Mouse (Mus musculus) thymus, postnatal 10 days (tissue): ENCODE measurements around the gene Ralb.

ENCODE experiments used
- DNase-seq, 2 experiments: peaks; one replicate each; pipeline ENCODE4 v3.0.0; 2021; ENCODE audit warnings: low spot score in 2 of 2

Gene Ralb

DNA sequence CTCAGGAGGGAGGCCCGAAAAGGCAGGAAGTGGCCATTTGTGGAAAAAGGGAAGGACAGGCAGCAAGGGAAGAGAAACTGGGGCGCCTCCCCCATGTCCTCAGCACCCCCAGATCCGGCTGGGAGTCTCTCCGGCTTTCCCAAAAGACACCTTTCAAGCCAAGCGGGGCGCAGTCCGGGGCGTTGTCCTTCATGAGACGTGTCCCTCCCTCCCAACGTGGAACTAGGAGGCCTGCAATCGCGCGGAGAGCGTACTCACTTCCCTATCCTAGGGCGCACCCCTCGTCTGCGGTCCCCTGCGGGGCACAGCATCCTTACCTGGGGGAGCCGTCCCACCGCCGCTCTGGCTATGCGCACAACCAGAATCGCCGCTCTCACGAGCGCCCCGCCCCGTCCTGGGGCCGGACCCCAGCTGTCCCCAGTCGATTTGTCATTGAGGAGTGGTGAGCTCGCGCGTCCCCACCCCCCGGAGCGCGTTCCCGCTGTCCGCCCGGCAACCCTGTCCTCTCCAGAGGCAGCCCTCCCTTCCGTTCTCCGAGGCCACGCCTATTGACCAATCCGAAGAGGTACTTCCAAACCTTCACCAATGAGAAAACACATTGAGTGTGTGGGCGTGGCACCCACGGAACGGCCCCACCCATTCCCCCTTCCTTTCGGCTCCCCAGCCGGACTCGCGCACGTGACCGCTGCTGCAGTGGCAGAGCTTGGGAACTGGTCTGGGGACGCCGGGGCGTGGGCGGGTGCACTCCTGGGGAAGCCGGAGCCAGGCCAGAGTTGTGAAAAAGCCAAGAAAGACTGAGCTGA is at the start of gene Ralb:
Gene Ralb (minus strand): TSS at position 535 of the 803 bp plus-strand sequence.
- peak; percentile 89 to 91 for DNase-seq

DNA sequence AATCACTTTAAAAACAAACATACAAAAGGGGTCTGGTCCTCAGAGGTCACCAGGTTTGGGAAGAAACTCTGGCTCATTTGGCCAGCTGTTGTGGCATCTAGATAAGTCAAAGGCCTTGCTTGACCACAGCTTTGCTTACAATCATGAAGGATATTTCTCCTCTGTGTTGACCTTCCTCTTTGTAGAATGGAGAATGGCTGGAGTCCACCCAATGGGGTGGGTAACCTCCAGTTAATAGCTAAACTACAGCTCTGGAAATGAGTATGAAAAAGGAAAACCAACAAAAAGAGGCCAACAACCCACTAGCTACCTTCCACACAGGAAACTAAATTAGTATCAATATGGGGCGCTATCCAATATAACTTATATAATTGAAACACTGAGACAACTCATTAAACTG is 47.1 kb upstream of the Ralb start:
- no peak for DNase-seq

DNA sequence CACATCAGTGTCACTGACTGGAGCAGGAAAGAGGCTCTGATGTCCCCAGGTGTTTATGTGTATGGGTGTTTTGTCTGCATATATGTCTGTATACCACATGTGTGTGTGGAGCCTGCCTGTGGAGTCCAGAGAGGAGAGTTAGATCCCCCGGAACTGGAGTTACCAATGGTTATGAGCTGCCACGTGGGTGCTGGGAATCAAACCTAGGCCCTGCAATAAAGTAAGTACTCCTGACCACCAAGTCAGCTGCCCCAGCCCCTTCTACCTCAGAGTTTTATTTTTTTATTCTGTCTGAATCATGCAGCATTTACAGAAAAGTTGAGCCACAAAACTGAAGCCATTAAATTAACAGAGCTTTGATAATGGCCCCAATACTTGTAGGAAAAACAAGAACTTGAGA is 45.5 kb upstream of the Ralb start:
- DNase-seq, result no peak

DNA sequence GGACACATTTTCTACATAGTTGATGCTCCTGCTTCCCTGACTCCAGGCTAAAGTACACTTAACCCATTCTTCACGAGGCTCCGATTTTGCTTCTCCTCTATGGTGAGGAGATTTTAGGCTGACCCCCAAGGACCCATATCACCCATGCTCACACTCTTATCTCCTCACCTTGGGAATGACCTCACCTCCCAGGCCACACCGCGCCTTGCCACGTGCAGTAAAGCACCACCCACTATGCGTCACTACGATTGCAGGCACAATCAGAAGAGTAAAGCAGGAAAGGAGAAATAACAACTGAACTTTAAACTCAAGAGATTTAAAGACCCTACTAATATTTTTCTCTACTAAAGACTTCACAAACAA is 44.7 kb upstream of the Ralb start:
- no peak for DNase-seq

DNA sequence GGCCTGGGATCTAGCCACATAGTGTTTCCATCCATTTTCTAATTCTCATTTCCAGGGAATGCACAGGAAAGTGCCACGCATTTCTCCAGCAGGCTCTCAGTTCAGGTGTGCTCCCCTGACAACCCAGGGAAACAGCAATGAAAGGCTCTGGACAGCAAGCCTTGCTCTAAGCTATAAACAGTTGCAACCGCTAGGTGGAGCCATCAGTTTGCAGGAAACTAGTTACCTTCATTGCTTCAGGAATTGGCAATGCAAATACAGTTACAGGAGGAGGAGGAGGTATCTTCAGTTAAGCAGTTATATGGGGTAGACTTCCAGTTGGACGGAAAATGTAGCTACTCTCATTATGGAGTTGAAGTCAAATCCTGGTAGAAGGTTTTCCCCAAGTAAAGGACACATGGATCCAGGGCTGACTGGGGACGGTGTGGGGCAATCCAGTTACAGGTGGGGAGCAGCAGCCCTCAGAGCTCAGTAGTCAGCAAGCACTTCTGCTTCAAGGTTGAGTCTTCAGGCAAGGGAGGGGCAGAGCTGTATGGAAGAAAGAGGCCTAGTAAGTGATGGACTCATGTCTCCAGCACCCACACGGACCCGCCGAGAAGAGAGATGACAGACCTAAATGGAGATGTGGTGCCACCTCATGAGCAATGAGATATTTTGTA is 44.2 kb upstream of the Ralb start:
- peak; percentile 38 to 80 for DNase-seq

DNA sequence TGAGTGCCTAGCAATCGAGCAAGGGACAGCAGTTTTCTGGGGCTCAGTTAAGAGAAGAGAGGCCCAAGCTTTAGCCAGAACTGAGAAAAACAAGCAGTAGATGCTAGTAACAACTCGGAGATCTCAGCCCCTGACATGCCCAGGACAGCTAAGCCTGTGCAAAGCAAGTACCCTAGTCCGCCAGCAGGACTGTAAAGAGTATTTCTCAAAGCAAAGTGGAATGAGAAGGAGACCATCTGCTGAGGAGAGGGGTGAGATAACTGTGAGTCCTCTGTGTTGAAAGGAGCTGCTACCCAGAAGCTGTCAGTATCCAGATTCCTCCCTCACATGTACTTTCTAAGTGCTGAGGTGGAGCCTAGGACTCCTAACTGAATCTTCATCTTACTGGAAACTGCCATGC is 41.9 kb upstream of the Ralb start:
- no peak for DNase-seq

DNA sequence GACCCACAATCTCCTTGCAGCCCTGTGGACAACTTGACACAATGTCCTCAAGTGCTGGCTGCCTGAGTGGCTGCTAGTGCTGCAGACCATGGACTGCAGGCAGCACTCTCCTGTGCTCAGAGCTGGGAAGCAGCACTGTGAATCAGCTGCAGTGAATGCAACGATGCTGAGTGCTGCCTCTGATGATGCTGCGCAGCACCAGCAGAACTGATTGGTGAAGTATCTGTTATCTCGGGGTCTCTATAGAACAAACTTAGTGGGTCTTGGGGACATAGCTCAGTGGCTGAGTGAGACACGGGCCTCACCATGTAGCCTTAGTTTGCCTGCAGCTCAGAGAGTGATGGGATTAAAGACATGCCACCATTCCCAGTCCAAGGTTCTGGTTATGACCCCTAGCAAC is 41.1 kb upstream of the Ralb start:
- DNase-seq, result no peak

DNA sequence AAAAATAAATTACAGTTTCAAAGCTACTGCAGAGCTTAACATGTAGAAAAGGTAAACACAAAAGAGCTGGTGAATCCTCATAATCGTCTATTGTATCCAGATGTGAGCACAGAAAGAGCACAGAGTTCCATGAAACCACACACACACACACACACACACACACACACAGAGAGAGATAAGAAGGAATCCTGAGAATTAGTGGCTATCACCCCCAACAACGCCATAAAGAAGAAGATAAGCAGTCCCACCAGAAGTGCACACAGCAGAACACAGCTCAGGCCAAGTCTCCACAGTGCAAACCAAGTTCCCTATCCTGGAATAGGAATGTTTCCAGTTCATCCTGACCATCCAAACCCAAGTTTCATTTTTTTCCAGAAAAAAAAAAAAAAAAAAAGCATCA is 40.6 kb upstream of the Ralb start:
- DNase-seq, result no peak

DNA sequence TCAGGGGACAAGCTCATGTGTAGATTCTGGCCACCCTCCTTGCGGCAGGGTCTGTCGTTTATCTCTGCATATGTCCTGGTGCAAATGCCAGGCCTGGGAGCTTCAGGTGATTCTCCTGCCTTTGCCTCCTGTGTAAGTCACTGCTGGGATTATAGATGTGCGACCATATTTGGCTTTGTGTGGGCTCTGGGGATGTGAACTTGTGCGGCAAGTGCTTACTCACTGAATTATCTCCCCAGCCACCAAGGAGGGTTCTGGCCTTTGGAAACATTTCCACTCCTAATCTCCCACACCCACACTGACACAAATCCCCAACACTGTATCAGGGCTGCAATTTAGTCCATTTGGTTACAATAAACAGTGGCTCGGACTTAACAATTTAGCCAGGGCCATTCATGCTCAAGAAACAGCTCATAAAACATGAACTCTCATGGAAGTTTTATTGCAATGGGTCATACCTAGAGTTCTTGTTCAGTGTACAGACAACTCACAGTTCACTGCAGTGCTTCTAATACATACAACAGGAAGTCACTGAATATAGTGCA is 40.1 kb upstream of the Ralb start:
- no peak for DNase-seq

DNA sequence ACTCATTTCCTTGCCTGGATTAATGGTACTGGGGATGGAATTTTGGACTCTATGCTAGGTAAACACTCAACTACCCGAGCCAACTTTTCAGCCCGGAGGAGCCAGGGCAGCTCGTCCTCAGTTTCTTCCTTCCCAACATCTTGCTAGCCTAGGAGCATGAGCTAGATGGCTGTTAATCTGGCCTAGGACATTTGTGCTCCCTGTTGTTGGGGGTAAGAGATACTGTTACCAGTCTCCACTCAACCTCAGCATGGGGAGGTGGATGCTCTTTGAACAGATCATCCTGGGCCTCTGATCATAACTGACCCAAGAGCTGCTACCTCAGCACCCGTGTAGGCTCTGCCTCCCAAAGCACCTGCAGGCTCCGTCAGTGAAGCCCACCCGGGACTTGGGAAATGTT is 38.7 kb upstream of the Ralb start:
- DNase-seq, result no peak

DNA sequence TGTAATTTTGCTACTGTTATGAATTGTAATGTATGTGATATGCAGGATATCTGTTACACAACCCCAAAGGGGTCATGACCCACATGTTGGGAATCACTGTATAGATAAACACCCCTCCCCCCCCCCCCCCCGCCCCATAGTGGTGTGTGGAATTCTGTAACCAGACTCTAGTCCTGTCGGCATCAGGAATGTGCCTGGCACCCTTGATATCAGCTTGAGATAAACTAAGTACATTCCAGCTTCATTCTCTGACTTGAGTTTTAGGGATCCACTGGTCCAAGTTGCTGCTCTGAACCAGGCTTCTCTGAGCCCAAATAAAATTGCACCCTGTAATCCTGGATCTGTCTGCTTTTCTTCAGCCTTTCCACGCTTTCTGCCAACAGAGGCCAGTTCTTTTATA is 37.0 kb upstream of the Ralb start:
- no peak for DNase-seq

DNA sequence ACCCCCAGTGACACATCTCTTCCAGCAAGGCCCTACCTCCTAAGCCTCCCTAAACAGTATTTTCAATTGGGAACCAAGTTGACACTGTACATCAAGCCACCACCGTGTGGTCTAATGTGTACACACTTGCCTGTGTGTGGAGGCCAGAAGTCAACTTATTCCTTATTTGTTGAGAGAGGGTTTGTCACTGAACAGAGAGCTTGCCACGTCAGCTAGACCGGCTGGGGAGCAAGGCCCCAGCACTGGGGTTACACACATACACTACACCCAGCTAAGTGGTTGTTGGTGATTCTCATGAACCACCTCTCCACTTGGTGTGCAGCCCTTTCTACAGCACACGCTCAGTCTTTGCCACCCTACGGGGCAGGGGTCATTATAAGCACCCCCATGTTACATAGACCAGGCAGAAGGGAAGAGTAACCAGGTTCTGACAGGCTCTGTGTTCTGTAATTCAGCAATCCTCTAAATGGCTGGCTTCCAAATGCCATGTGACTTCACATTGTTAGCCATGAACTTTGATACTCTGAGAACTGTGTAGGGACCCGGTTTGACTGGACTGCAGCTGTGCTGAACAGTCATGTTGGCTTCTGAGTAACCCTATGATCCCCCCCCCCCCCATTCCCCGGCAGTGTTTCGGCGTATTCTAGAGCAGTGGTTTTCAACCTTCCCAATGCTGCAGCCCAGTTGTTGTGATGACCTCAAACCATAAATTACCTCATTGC is 36.4 kb upstream of the Ralb start:
- DNase-seq, result no peak

DNA sequence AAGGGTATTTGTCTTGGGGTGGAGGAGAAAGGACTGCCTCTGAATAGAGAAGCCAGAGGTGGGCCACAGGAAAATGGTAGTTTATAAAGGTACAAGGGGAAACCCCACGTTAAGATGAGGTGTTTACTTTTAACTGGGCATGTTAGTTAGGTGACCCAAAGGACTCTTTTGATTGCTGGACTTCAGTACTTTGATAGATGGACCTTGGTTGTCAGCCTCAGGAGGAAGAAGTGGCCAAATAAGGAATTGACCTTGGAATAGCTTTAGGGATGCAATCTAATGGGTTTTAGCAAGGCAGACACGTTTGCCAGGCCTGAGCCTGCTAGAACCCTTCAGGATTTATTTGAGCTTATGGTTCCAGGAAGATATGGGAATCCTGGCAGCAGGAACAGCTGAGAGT is 34.7 kb upstream of the Ralb start:
- DNase-seq, result no peak

DNA sequence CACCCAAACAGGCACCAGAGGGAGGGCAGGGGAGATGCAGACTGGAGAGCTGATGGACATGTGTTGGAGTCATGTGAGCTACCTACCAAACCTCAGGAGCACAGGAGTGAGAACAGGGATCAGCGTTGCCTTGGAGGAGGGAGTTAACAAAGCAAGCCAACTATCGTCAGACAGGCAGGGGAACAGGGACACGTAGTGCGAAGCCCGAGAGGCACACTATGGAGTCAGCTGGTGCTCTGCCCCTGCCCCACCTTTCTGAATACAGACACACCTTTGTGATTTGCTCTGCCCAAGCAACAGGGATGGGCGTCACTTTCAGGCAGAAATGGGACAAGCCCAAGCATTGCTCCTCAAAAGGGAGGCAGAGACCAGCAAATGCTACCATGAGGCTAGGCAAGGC is 33.1 kb upstream of the Ralb start:
- DNase-seq, result no peak

DNA sequence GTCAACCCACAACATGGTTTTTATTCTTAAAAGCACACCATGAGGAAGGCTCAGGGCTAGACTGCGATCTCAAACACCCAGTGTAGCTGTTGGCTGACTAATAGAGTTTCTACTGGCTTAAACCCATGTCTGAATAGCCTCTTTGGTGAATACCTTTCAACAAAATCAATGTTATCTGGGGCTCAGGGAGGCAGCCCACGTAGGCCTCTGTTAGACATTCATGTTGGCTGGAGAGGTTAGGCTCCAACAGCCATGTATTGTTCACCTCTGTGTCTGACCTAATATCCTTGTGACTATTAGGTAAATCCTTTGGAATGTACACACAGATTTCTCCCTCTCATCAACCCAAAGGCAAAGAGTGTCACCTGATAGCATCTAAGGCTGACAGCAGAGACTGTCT is 31.5 kb upstream of the Ralb start:
- DNase-seq, result no peak

DNA sequence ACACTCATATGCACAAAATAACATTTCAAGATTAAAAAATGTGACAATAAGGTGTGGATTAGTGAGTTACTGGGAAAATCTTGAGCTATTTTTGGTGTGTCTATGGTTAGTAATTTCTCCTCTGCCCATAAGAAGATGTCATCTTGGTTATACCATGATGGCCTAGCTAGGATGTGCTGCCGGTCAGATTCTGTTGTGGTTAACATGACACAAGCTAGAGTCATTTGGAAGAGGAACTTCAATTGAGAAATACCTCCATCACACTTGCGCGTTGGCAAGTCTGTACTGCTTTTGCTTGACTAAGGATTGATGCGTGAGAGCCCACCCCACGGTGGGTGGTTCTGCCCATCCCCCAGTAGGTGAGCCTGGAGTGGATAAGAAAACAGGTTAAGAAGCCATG is 29.7 kb upstream of the Ralb start:
- no peak for DNase-seq

DNA sequence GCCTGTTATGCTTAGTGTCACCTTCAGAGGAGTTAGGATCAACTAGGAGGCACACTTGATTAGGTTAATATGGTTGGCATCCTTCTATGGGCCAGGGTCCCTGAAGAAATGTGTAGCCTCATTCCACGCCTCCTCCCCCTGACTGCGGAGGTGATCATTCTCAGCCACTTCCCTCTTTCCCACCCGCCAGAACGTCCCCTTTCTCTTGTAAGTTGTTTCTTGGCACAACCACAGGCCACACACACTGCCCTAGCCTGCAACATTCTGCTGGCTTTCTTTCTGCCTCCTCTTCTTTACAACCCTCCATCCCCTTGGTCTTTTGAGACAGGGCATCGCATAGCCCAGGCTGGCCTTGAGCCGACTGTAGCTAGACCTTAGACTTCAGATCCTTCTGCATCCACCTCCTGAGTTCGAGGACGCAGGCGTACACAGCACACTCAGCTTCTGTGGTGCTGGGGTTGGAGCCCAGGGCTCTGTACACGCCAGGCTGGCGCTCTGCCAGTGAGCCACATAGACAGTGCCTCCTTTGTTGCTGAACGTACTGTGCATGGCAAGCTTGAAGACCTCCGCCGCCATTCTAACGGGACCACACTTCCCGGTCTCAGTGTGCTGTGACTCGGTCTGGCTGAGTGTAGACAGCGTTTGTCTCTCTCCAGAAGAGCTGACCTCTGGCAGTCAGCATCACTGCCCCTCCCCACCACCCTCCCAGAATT is 28.7 kb upstream of the Ralb start:
- no peak for DNase-seq

DNA sequence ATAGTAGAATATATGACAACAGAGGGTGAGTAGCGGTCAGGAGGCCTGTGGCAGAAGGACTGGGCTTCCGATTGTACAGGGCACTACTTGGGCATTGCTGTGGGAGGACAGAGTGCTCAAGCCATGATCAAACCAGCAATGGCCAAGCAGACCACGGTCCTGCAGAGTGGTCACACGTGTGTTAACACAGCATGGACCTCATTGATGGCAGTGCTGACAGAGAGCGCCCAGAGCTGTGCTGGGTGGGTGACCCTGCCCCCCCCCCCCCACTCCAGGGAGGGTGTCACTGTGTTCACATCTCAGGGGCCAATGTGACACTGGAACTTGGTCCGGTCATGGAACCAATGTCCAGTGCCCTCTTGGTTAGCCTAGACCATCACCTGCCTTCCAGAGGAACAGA is 27.6 kb upstream of the Ralb start:
- DNase-seq, result no peak

DNA sequence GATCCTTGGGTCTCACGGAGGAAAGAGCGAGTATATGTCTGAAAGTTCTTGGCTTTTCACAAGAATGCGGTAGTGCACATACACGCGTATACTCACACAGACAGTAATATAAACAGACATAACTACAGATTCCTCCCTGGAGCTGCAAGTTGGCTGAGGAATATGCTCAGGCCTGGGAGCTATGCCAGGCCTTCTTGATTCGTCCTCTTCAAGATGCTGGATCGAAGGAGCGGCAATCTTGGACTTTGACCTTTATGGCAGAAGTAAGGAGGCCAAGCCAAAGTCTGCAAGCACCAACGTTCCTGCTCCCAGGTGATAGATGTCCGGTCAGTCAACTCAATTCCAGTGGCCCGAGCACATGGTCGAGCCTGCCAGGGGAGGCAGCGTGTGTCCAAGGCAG is 26.3 kb upstream of the Ralb start:
- no peak for DNase-seq

DNA sequence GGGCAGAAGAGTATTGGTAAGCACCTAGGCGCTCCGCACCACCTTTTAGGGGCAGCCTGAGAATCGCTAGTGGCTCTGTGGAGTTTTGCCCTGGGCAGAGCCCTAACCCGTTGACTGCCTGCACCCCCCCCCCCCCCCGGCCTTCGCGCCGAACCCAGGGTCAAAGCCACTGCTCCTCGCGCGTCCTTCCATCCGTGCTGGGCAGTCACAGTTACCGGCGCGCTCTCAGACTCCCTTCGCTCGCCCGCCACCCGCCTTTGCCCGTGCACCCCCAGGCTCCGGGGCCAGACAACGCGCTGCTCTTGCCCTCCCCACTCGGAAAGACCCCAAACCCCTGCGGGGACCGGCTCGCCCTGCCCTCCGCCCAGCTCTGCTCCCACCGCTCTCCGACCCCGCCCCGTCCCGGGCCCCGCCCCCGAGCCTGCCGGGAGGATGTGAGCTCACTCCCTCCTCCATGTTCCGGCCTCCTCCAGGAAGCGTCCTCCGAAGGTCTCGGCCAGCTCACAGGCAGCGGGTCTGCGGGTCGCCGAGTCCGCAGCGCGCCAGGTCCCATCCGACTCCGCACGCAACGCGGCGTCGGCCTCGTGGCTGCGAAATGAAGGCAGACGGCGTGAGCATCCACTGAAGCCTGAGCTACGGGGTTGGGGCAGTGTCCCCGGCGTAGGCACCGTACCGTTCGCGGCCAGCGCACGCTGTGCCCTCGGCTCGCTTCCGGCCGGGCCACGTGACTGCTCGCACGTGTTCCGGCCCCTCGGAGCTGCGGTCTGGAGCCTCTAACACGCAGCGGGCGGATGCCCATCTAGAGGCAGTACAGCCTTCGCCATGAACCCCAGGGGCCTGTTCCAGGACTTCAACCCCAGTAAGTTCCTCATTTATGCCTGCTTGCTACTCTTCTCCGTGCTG is 21.3 kb upstream of the Ralb start, which contains the start of gene Tmem185b:
Gene Tmem185b (plus strand): TSS at position 472 of the 903 bp plus-strand sequence.
- DNase-seq, result peak; percentile 91

DNA sequence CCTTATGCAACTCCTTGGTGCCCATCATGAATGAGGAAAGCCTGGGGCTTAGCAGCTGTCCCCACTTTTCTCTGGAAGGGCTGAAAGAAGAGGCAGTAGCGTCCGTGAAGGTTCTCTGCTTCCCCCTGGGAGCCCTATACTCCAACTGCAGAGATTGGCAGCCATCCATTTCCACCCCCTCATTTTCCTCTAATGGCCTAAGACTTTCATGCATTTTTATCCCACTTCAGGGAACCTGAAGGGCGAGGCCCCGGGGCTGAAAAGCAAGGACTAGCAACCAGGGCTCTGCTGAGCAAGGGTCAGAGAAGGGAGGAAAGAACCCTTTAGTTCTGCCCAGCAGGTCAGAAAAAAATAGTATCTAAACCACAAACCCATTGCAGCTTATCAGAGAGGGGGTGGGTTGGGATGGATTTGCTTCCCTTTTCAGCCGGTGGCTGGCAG is 20.4 kb upstream of the Ralb start:
- no peak for DNase-seq
